ENCODE assay signal across 11 mouse cellular contexts in genomic region chr5:119138293-119138692, GRCm38 (mm10).
DNase-seq lines count a peak whose midpoint lies in the region; ATAC-seq and TF ChIP-seq lines count a peak whose summit lies in the region.
"Had no signal": no experiment of that assay in that cellular context is flagged by ENCODE, and none has a peak within 500 bp of the region (broad histone marks: within the 10 kb centered on the region; RNA-seq: fewer than 3 reads in every experiment).

No protein-coding gene starts in this region.

- intact Hi-C loops in left cerebral cortex, postnatal 25 days (cut with DNase I): no loop called here

- H3K4me2 ChIP-seq in hindbrain, embryonic 15.5 days: 0 out of 2 replicates have a peak overlapping the region, but pooled peaks have one; percentile 3
- H3K4me2 ChIP-seq in hindbrain, embryonic 16.5 days (ENCODE audit: low read length): no peak overlapping the region
- peak overlapping the region; percentile 57 for H3K4me2 ChIP-seq in limb, embryonic 13.5 days (replicated peaks)
- peak overlapping the region; percentile 52 for H3K4me2 ChIP-seq in stomach, embryonic 16.5 days (ENCODE audit: low read depth, low read length)

- H3K27me3 ChIP-seq in hindbrain, embryonic 15.5 days: 0 out of 2 replicates have a peak, but pooled peaks cover 5% of the 10 kb centered on the region
- H3K27me3 ChIP-seq in hindbrain, embryonic 16.5 days (replicated peaks; ENCODE audit: control insufficient read depth, insufficient read depth, low read length): no peaks in the 10 kb centered on the region
- H3K27me3 ChIP-seq in testis, adult 2 months (ENCODE audit: control insufficient read depth, insufficient read depth, low read length): no peaks in the 10 kb centered on the region
- peaks cover 62% of the 10 kb centered on the region for H3K27me3 ChIP-seq in limb, embryonic 13.5 days
- H3K27me3 ChIP-seq in stomach, embryonic 16.5 days (ENCODE audit: control insufficient read depth, insufficient read depth, low read length): no peaks in the 10 kb centered on the region

- no peaks in the 10 kb centered on the region for H3K36me3 ChIP-seq in hindbrain, embryonic 15.5 days
- H3K36me3 ChIP-seq in hindbrain, embryonic 16.5 days (ENCODE audit: control insufficient read depth, insufficient read depth, low read length): no peaks in the 10 kb centered on the region
- no peaks in the 10 kb centered on the region for H3K36me3 ChIP-seq in testis, adult 2 months (ENCODE audit: control insufficient read depth, insufficient read depth, low read length)
- H3K36me3 ChIP-seq in limb, embryonic 13.5 days: no peaks in the 10 kb centered on the region
- no peaks in the 10 kb centered on the region for H3K36me3 ChIP-seq in stomach, embryonic 16.5 days (ENCODE audit: control insufficient read depth, insufficient read depth, low read length)

- H3K4me3 ChIP-seq in hindbrain, embryonic 15.5 days: no peak overlapping the region
- no peak overlapping the region for H3K4me3 ChIP-seq in hindbrain, embryonic 16.5 days (ENCODE audit: low read length)
- peak overlapping the region; percentile 43 for H3K4me3 ChIP-seq in testis, adult 2 months (ENCODE audit: control insufficient read depth, low read depth, low read length)
- no peak overlapping the region; the same call in 1 of the 2 replicates for H3K4me3 ChIP-seq in limb, embryonic 13.5 days
- peak overlapping the region; percentile 34; the same call in 1 of the 2 replicates for H3K4me3 ChIP-seq in stomach, embryonic 16.5 days (replicated peaks; ENCODE audit: low read length)

- no peak for TF ChIP-seq POLR2A in testis, adult 2 months (IDR thresholded peaks at IDR 0.05; ENCODE audit: control insufficient read depth, low read depth, low read length)

- 47% methylated on average over 14 of the region's 14 CpGs for WGBS in hindbrain, embryonic 15.5 days
- 46% methylated on average over 14 of the region's 14 CpGs for WGBS in hindbrain, embryonic 16.5 days
- WGBS in limb, embryonic 13.5 days: 28% methylated on average over 14 of the region's 14 CpGs
- 44% methylated on average over 14 of the region's 14 CpGs for WGBS in stomach, embryonic 16.5 days

- TF ChIP-seq CTCF in testis, adult 2 months (IDR thresholded peaks at IDR 0.05; ENCODE audit: control insufficient read depth, insufficient read depth, insufficient replicate concordance, low read depth, low read length): no peak

- H3K27ac ChIP-seq in hindbrain, embryonic 15.5 days (replicated peaks): no peak overlapping the region
- H3K27ac ChIP-seq in hindbrain, embryonic 16.5 days (ENCODE audit: low read depth, low read length): no peak overlapping the region
- H3K27ac ChIP-seq in testis, adult 2 months (ENCODE audit: control insufficient read depth, insufficient read depth, low read depth, low read length): no peak overlapping the region
- 0 out of 2 replicates have a peak overlapping the region, but pooled peaks have one; percentile 67 for H3K27ac ChIP-seq in limb, embryonic 13.5 days
- H3K27ac ChIP-seq in stomach, embryonic 16.5 days (ENCODE audit: low read length): 0 out of 2 replicates have a peak overlapping the region, but pooled peaks have one; percentile 21

- H3K4me1 ChIP-seq in hindbrain, embryonic 15.5 days (replicated peaks): peaks cover 3% of the 10 kb centered on the region; the same call in 1 of the 2 replicates
- no peaks in the 10 kb centered on the region; the same call in 1 of the 2 replicates for H3K4me1 ChIP-seq in hindbrain, embryonic 16.5 days (ENCODE audit: control insufficient read depth, insufficient read depth, low read depth, low read length)
- peaks cover 5% of the 10 kb centered on the region for H3K4me1 ChIP-seq in testis, adult 2 months (ENCODE audit: control insufficient read depth, insufficient read depth, low read length)
- peaks cover 47% of the 10 kb centered on the region for H3K4me1 ChIP-seq in limb, embryonic 13.5 days
- H3K4me1 ChIP-seq in stomach, embryonic 16.5 days (ENCODE audit: control insufficient read depth, insufficient read depth, low read length): peaks cover 24% of the 10 kb centered on the region

- no peaks in the 10 kb centered on the region for H3K9me3 ChIP-seq in hindbrain, embryonic 15.5 days
- no peaks in the 10 kb centered on the region for H3K9me3 ChIP-seq in hindbrain, embryonic 16.5 days (ENCODE audit: control insufficient read depth, low read length)
- no peaks in the 10 kb centered on the region for H3K9me3 ChIP-seq in limb, embryonic 13.5 days
- no peaks in the 10 kb centered on the region for H3K9me3 ChIP-seq in stomach, embryonic 16.5 days (replicated peaks; ENCODE audit: control insufficient read depth, low read length)

- H3K9ac ChIP-seq in hindbrain, embryonic 15.5 days: no peak overlapping the region
- H3K9ac ChIP-seq in hindbrain, embryonic 16.5 days (ENCODE audit: low read depth, low read length): no peak overlapping the region
- no peak overlapping the region for H3K9ac ChIP-seq in limb, embryonic 13.5 days
- H3K9ac ChIP-seq in stomach, embryonic 16.5 days (ENCODE audit: low read length): peak overlapping the region; percentile 58

- no peak for ATAC-seq in hindbrain, embryonic 15.5 days (ENCODE audit: low FRiP score, low read depth)
- ATAC-seq in hindbrain, embryonic 16.5 days: no peak
- ATAC-seq in limb, embryonic 13.5 days (ENCODE audit: low FRiP score, low read depth): no peak
- no peak for ATAC-seq in stomach, embryonic 16.5 days (ENCODE audit: insufficient read depth, low FRiP score)

- no peak for DNase-seq in testis, postnatal 14 days (ENCODE audit: low spot score)
- no peak for DNase-seq in left cerebral cortex, postnatal 25 days (ENCODE audit: low spot score in 2 of 2)
- DNase-seq in layer of hippocampus, postnatal 36 days: no peak
- DNase-seq: cerebellum, postnatal 36 days; gastrocnemius, postnatal 25 days; heart, postnatal 36 days had no signal

Comparison
In these comparisons a context has a peak if more than half of its experiments do, and no peak if none do; other contexts are left out.
1. H3K27ac ChIP-seq: peak in limb, embryonic 13.5 days (single experiment) and stomach, embryonic 16.5 days (single experiment); none in hindbrain, embryonic 15.5 days (single experiment), hindbrain, embryonic 16.5 days (single experiment) and testis, adult 2 months (single experiment).
2. H3K4me3 ChIP-seq: peak in testis, adult 2 months (single experiment) and stomach, embryonic 16.5 days (single experiment); none in hindbrain, embryonic 15.5 days (single experiment), hindbrain, embryonic 16.5 days (single experiment) and limb, embryonic 13.5 days (single experiment).